In genomic region chr3:131465536-131466260, GRCm38 (mm10) we compare ENCODE assay signal across 21 mouse cellular contexts. TPM values are rescaled to one million over a fixed set of nuclear protein-coding genes. Genes with fewer than 3 reads are reported as not detected.
DNase-seq lines count a peak whose midpoint lies in the region; ATAC-seq lines count a peak whose summit lies in the region.
"Had no signal": no experiment of that assay in that cellular context is flagged by ENCODE, and none has a peak within 500 bp of the region (broad histone marks: within the 10 kb centered on the region; RNA-seq: fewer than 3 reads in every experiment).

No protein-coding gene starts in this region.

- H3K27ac ChIP-seq in kidney, embryonic 14.5 days (ENCODE audit: low read depth, low read length): no peak overlapping the region
- H3K27ac ChIP-seq: embryonic facial prominence, embryonic 15.5 days; forebrain, embryonic 10.5 days; hindbrain, embryonic 15.5 days; liver, embryonic 13.5 days; midbrain, embryonic 10.5 days; neural tube, embryonic 13.5 days had no signal

- H3K4me2 ChIP-seq in kidney, embryonic 14.5 days (replicated peaks; ENCODE audit: low read depth, low read length): no peak overlapping the region
- H3K4me2 ChIP-seq: embryonic facial prominence, embryonic 15.5 days; heart, embryonic 11.5 days; hindbrain, embryonic 15.5 days; liver, embryonic 13.5 days; neural tube, embryonic 13.5 days had no signal

- ATAC-seq in kidney, embryonic 14.5 days (ENCODE audit: low FRiP score, low TSS enrichment): no peak

- WGBS in kidney, embryonic 14.5 days: 63% methylated on average over 3 of the region's 3 CpGs

- DNase-seq in kidney, adult 8-10 months: peak; percentile 26 to 38
- peak; percentile 69 for DNase-seq in adrenal gland, adult 8-10 months
- DNase-seq in adrenal gland, postnatal 36 days: peak; percentile 55 to 66
- peak; percentile 34 to 70 for DNase-seq in kidney, postnatal 25 days
- DNase-seq in right cerebral cortex, postnatal 14 days: no peak
- no peak for DNase-seq in spleen, postnatal 14 days (ENCODE audit: low spot score in 2 of 2)
- DNase-seq in MN1 (ENCODE audit: low spot score): no peak
- DNase-seq: cerebellum, adult 9-10 months; gastrocnemius, postnatal 10 days; heart, postnatal 14 days; layer of hippocampus, adult 9-11 months; liver, embryonic 13.5 days; lung, postnatal 10 days; thymus, postnatal 4 days had no signal

- H3K4me3 ChIP-seq in kidney, embryonic 14.5 days (ENCODE audit: low read length): no peak overlapping the region
- H3K4me3 ChIP-seq: embryonic facial prominence, embryonic 15.5 days; forebrain, embryonic 10.5 days; hindbrain, embryonic 15.5 days; liver, embryonic 13.5 days; midbrain, embryonic 10.5 days; neural tube, embryonic 13.5 days had no signal

- no peaks in the 10 kb centered on the region for H3K36me3 ChIP-seq in kidney, embryonic 14.5 days (ENCODE audit: control insufficient read depth, insufficient read depth, low read length)
- H3K36me3 ChIP-seq: embryonic facial prominence, embryonic 15.5 days; forebrain, embryonic 10.5 days; hindbrain, embryonic 15.5 days; liver, embryonic 13.5 days; midbrain, embryonic 10.5 days; neural tube, embryonic 13.5 days had no signal

- H3K27me3 ChIP-seq in kidney, embryonic 14.5 days (ENCODE audit: control insufficient read depth, insufficient read depth, low read length): no peaks in the 10 kb centered on the region
- H3K27me3 ChIP-seq: embryonic facial prominence, embryonic 15.5 days; hindbrain, embryonic 15.5 days; liver, embryonic 13.5 days; neural tube, embryonic 13.5 days had no signal

- H3K4me1 ChIP-seq in kidney, embryonic 14.5 days (ENCODE audit: control insufficient read depth, insufficient read depth, low read length): no peaks in the 10 kb centered on the region
- H3K4me1 ChIP-seq: embryonic facial prominence, embryonic 15.5 days; liver, embryonic 13.5 days had no signal

- no peak overlapping the region for H3K9ac ChIP-seq in kidney, embryonic 14.5 days (ENCODE audit: low read depth, low read length)
- H3K9ac ChIP-seq: embryonic facial prominence, embryonic 15.5 days; hindbrain, embryonic 15.5 days; liver, embryonic 13.5 days; neural tube, embryonic 13.5 days had no signal

- no peaks in the 10 kb centered on the region for H3K9me3 ChIP-seq in kidney, embryonic 14.5 days (ENCODE audit: control insufficient read depth, low read length)
- H3K9me3 ChIP-seq: embryonic facial prominence, embryonic 15.5 days; forebrain, embryonic 10.5 days; hindbrain, embryonic 15.5 days; liver, embryonic 13.5 days; midbrain, embryonic 10.5 days; neural tube, embryonic 13.5 days had no signal

RNA-seq across cellular contexts. Expression of gene Sgms2, which starts 25.5 kb away (rescaled TPM):
- polyA plus RNA-seq in kidney, embryonic 14.5 days (2014; fragmentation: Nextera tagmentation; extraction: Ambion mirVana): 8.9 and 12.5 TPM in 2 replicates
- 1 to 10 TPM; 3.6 to 9.6 (median 6.1) TPM for total RNA-seq in adrenal gland, adult 8-10 months (2022)
- total RNA-seq in adrenal gland, postnatal 36 days (2021): 10 to 100 TPM in 1 of 2 experiments, 1 to 10 TPM in 1; 2.7 to 11.2 TPM

Comparison
In these comparisons a context has a peak if more than half of its experiments do, and no peak if none do; other contexts are left out.
1. DNase-seq: peak in kidney, adult 8-10 months (2 of 2), adrenal gland, adult 8-10 months (single experiment), adrenal gland, postnatal 36 days (2 of 2) and kidney, postnatal 25 days (2 of 2); none in right cerebral cortex, postnatal 14 days (single experiment), spleen, postnatal 14 days (0 of 2) and MN1 (single experiment).